Mouse (Mus musculus) R1 (cell line): Measurements from ENCODE around the gene Siglech.
"Not testable (repeated sequence)": the region's sequence is repeated elsewhere in the genome, so short reads cannot be mapped to it uniquely, and the experiment has no call there.

Experiments used
- DNase-seq: peaks from one replicate; pipeline ENCODE4 v3.0.0-alpha.2; 2018; ENCODE audit warnings: low read depth, low spot score

The Siglech gene

GRCm38 (mm10) chr7:55767926-55768325 is at the start of gene Siglech:
Siglech (plus strand) TSS chr7:55768178.
- peak; percentile 29 for DNase-seq

GRCm38 (mm10) chr7:55722673-55723072 is 45.3 kb upstream of the Siglech start:
- DNase-seq = no peak

GRCm38 (mm10) chr7:55728903-55729302 is 39.1 kb upstream of the Siglech start:
- no peak for DNase-seq

GRCm38 (mm10) chr7:55734483-55734882 is 33.5 kb upstream of the Siglech start:
- peak; percentile 58 for DNase-seq

GRCm38 (mm10) chr7:55737125-55737912 is 30.7 kb upstream of the Siglech start:
- peak; percentile 31 for DNase-seq

GRCm38 (mm10) chr7:55743614-55744267 is 24.2 kb upstream of the Siglech start:
- no peak for DNase-seq

GRCm38 (mm10) chr7:55744566-55745220 is 23.3 kb upstream of the Siglech start:
- no peak for DNase-seq

- DNase-seq = no peak
Observed at GRCm38 (mm10) chr7:55750841-55751240, 17.1 kb upstream of the Siglech start.

GRCm38 (mm10) chr7:55759346-55759745 is 8.6 kb upstream of the Siglech start:
- no peak for DNase-seq

GRCm38 (mm10) chr7:55780011-55780410 is 12.0 kb downstream of the Siglech start:
- DNase-seq = no peak

- DNase-seq = no peak
Observed at GRCm38 (mm10) chr7:55782493-55782892, 14.5 kb downstream of the Siglech start.

- no peak for DNase-seq
Observed at GRCm38 (mm10) chr7:55784580-55784979, 16.6 kb downstream of the Siglech start.

GRCm38 (mm10) chr7:55790586-55790985 is 22.6 kb downstream of the Siglech start:
- not testable (repeated sequence) for DNase-seq

GRCm38 (mm10) chr7:55792280-55792679 is 24.3 kb downstream of the Siglech start:
- DNase-seq = no peak

- DNase-seq = no peak
Observed at GRCm38 (mm10) chr7:55793236-55793951, 25.4 kb downstream of the Siglech start.

GRCm38 (mm10) chr7:55793952-55794603 is 26.1 kb downstream of the Siglech start, which contains the start of gene Tubgcp5:
Tubgcp5 (plus strand) TSS chr7:55794154.
- DNase-seq = peak; percentile 98

GRCm38 (mm10) chr7:55799981-55800380 is 32.0 kb downstream of the Siglech start:
- DNase-seq = no peak

- DNase-seq = no peak
Observed at GRCm38 (mm10) chr7:55809967-55810366, 42.0 kb downstream of the Siglech start.

GRCm38 (mm10) chr7:55824468-55824867 is 56.5 kb downstream of the Siglech start:
- peak; percentile 16 for DNase-seq

- peak; percentile 72 for DNase-seq
Observed at GRCm38 (mm10) chr7:55827551-55827950, 59.6 kb downstream of the Siglech start.
